Mouse (Mus musculus): ENCODE measurements around the gene Elp4.

Elp4 gene

DNA sequence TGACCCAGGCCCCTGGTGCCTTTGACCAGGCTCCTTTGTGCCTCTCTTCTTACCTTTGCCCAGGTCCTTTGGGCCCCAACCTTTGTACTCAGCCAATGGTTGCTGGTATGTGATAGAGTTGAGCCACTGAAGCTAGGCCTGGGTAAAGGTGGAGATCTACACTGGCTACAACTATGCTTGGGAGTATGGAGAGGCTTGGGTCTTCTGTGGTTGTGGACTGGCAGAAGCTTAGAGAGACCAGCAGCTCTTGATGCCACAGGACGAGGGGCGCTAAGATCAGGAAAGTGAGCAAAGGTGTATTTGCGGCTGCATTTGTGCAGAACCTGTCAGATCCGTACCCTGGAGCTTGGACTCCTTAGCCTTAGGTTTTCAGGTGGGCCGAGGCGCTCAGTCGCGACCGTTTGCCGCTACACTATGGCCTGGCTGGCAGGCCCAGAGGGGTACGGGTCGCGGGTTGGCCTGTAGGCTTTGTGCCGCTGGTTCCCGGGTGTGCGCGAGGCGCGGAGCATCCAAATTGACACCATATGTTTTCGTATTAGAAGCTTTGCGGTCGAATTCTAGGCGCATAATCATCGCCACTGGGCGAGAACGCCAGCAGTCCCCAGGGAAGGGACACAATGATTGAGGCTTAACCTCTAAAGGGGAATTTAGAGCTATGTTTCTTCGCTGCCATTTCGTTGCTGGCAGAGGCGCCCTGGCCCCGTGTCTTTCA lies 223.2 kb downstream of the Elp4 start:
- peak in 1 of 2 experiments; percentile 17 for DNase-seq

DNA sequence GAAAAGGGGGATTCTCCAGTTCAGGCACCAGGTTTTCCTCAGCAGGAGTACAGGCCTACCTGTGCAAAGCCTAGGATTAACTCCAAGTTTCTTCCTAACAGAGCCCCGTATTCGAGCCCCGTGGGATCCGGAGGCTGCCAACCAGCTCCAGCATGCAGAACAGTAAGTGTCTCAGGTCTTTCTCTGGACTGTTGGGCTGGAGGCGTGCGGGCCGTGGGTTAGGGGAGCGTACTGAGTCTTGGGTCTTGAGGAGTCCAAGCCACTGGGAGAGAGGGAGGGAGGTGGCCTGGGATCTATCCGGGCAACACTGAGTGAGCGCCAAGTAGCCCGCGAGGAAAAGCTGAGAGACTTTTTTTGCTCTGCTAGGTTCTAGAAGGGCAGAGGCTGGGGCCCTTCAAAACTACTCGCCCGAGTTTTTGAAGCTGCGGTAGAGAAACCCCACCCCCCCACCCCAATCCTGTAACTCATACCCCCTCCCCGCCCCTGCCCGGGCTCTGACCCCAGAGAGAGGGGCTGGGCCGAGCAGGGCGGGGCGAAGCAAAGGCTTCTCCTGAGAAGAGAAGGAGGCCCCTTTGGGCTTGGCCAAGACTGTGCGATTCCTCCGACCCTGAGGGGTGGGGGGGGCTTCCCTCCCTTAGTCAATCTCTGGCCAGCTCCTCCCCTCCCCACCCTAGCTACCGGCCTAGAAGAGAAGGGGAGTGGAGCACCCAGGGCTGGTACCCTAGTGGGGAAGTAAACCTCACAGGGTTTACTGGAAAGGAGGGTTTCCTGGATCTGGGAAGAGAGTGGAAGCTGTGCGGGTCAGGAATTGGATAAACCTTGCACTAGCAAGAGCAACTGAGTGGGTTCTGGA lies 224.0 kb downstream of the Elp4 start:
- peak in 1 of 2 experiments; percentile 21 for DNase-seq

DNA sequence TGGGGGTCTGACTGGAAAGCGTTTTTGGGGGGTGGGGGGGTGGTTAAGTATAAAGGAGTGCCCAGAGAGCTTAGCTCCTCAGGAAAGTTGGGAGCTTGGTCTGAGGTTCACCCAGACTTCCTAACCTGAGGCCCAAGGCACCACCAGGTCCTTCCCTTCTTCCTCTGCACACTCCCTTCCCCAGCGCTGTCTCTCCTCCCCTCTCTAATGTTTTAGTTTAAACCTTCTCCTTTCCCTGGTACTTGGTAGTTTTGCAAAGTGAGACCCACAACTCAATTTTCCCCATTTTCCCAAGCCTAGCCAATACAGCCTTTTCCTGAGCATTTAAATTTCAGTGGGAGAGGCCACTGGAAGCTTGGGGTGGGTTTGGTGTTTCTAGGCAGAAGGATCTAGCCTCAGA lies 225.0 kb downstream of the Elp4 start:
- no peak for DNase-seq

DNA sequence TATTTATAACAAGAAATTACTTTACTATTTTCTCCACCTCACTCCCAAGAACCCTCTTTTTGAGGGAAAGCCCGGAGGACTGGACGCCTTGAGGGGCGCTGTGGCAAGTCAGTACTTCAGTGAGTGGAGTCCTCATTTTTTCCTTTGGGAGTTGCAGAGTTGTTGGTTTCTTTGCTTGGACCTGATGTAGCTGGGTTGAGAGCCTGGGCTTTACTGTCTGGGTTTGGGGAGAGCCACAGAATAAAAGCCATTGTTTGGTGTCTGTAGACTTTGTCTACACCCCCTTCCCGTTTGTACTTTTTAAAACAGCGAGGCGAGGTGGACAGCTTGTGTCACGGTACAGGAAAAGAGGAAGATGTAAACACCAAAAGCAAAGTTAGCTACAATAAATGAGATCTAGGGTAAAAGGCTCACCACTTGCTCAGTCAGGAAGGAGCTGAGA lies 225.5 kb downstream of the Elp4 start:
- DNase-seq: no peak

DNA sequence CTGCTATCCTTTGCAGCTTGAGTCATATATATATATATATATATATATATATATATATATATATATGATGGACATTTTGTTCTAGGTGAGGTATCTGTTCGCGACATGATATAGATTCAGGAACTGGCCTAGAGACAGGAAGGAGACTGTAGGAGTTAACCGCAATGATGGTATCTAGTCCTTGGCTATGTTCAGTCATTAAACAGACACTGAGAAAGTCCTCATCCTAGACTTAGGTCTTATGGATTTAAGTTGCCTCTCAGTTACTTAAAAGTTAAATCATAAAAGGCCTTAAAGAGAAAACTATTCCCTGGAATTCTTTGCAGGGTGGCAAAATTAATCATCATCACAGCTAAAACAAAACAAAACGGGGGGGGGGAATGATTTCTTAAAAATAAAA lies 226.1 kb downstream of the Elp4 start:
- no peak for DNase-seq

DNA sequence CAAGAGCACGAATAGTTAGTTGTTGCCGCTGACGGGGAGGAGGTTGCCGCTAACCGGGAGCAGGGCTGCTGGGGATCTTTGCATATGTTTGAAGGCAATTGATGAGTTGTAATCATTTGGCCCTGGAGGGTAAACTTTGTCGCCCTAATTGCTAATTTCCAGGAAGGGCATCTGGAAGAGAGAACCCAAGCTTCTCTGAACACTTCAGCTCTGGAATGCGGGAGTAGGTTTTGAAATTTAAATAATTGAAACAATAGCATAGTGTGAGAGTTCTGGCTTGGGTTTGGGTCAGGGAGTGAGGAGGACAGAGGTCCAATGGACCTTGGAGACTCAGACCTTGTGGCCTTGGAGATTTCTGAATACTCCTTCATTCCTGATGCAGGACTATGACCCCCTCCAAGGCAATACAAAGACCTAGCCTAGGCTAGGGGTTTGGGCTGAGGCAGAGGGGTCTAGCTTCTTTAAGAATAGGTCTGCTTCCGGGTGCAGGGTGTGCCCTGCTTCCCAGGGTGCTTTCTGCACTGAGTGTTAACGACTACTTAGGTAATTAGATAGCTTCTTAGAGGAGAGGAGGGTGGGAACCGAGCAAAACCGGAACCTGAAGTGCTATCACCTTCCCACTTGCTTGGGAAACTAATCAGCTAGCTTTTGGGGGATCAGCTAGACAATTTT lies 226.8 kb downstream of the Elp4 start:
- DNase-seq: no peak

DNA sequence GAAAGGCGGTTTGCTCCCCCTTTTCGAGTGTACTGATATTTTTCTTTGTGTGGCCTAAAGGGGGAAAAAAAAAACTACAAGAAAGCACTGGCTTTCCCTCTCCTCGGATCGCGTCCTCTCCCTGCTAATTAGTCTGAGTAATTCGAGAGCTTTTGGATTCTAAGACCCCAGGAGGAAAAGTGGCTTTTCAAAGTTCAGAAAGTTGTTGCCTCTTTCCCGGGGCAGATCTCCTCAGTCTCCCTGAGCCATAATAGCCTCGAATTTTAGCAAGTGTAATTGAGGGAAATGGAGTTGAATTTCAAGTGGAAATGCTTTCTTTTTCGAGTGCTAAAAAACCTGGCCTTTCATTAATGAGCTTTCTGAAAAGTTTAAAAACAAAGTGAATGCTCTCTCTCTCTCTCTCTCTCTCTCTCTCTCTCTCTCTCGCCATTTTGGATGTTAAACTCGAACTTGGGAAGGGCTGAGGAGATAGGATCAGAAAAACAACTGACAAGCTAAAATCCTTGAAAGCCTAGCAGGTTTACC lies 227.4 kb downstream of the Elp4 start:
- DNase-seq: no peak

DNA sequence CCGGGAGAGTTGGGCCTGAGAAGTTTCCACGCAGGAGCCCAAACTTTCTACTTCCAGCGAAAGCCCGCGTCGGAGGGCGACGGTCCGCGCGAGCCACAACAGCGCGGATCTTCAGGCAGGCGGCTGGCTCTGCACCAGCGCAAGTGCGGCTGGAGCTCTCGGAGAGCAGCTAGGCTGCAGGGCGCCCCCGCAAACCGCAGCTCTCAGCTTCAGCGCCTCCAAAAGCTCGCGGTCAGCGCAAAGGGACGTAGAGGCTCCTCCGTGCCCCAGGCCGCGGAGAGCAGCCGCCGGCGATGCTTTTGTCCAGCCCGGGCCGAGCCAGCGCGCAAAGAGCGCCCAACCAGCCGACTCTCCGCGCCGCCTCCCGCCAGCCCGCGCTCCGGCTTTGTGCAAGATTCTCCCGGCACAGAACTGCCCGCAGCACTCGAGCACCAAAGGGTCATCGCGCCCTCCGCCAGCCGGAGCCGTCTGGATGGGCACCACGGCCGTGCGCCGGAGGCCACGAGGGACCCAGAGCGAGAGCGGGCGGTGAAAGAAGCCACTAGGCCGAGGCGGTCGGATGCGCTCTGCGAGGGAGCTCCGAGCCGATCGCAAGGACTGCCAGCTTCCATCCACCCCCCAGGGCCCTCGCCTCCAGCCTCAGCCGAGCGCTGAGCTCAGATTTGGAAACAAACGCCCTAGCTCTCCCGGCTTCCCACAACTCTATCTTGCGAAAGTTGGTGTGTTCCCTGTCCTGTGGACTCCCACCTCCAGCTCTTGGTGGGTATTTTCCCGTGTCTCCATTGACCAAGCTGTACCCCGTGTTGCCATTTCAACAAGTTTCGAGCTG lies 228.1 kb downstream of the Elp4 start:
- peak; percentile 71 to 79 for DNase-seq

DNA sequence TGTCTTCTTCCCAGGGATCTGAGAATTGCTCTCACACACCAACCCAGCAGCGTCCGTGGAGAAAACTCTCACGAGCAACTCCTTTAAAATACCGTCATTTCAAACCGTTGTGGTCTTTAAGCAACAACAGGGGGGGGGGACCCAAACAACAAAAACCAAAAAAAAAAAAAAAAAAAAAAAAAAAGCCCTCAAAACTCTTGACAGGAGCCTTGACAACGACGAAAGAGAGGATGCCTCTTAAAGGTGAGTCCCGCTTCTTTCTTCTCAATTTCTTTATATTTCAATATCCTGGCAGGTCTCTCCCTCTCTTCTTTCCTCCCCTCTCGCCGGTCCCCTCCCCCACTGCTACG lies 228.7 kb downstream of the Elp4 start:
- no peak for DNase-seq

DNA sequence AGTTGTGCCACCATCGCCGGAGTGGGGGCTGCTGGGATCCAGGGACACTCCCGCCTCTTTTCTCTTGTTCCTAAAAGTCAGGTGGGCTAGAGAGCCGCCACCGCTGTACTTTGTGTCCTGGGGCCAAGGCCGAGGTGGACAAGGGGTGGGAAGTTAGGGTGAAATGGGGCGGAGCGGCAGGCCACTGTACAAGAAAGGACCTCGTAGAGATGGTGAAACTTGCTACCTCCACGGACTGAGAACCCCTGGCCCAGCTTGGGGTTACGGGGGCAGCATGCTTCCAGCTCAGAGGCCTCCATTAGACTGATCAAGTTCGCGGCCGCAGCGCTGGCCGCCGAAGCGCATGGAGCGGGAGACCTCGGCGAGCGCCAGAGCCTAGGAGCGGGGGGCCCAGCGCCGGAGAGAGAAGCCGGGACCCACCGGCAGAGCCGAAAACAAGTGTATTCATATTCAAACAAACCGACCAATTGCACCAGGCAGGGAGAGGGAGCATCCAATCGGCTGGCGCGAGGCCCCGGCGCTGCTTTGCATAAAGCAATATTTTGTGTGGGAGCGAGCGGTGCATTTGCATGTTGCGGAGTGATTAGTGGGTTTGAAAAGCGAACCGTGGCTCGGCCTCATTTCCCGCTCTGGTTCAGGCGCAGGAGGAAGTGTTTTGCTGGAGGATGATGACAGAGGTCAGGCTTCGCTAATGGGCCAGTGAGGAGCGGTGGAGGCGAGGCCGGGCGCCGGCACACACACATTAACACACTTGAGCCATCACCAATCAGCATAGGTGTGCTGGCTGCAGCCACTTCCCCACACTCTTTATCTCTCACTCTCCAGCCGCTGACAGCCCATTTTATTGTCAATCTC lies 229.3 kb downstream of the Elp4 start:
- peak; percentile 69 to 77 for DNase-seq

DNA sequence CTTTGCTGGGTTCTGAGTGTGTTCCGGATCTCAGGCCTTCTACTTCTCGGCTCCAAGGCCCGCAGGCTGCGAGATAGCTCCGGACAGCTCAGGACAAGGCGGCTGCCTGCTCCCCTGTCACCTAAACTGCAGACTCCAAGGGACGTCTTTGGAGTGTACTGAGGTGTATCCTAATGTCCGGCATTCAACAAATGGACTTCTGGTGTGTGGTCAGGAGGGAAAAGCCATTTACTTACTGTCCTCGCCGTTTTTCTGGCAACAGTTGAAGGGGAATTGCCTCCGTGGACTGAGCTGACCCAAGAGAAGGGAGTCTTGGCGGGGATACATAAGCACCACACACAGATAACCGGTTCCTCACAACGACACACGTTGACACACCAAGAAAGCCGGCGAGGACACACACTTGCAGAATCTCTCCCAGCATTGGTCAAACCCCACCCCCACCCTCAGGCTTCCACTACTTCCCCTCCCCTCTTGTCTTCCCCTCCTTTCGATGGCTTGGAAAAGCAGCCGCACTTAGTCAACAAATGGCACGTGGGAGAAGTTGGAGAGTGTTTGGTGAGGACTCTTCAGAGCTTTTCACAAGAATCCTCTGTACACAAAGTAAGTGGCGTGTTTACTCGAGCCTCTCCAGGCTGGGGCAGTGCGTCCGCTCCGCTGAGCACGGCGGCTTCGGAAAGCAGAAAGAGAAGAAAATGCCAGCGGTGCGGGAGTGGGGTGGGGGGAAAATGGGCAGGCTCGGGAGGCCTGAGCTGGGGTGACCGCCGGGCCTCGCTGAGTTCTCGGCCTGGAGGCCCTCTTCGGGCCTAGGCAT lies 230.1 kb downstream of the Elp4 start:
- peak in 1 of 2 experiments; percentile 39 for DNase-seq

DNA sequence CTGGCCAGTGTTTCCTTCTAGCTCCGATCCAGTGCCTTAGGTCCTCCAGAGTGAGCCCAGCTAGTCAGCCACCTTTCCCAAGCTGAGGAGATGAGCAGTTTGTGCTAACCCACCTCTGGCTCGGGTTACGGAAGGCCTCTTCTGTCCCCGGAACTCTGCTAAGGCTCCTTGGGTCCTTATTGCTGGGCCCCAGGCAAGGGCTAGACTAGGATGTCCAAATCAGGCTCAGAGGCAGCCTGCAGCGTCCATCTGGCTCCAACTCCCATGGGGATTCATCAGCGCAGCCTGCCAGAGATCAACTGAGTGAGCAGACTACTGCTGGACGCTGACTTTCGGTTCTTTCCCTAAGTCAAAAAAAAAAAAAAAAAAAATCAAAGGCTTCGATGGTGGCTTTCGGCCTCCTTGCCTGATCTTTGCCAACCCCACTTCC lies 230.7 kb downstream of the Elp4 start:
- peak; percentile 58 to 69 for DNase-seq

DNA sequence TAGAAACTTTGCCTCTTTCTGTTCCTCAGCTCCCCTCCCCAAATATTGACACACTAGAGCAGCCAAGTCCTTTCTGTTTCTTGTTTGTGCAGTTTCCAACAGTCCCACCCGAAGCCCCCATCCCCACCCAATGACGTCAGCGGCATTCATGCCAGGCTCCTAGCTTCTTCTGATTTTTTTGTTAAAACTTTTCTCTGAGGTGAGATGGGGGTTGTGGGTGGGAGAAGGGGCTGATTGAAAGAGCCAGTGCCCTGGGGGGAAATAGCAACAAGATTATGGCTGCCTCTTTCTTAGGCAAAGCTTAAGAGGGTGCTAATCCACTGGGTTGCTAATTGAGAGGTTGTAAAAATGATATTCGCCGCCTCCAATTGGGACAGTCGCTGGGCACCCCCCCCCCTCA lies 231.3 kb downstream of the Elp4 start:
- no peak for DNase-seq

DNA sequence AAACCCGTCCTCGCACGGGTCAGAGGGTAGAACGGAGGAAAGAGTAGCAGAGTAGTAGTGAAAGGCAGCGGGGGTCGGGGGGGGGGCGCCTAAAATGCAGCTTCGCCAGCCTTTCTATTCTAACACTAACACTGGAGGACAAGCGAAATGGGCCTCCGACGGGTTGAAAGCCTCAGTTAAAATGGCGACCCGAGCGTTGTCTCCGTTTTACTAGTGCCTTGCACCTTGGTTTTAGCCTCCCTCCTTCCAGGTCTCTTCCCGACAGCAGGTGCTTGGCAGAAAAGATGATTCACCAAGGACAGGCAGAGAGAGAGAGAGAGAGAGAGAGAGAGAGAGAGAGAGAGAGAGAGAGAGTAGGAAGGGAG lies 231.8 kb downstream of the Elp4 start:
- no peak for DNase-seq

DNA sequence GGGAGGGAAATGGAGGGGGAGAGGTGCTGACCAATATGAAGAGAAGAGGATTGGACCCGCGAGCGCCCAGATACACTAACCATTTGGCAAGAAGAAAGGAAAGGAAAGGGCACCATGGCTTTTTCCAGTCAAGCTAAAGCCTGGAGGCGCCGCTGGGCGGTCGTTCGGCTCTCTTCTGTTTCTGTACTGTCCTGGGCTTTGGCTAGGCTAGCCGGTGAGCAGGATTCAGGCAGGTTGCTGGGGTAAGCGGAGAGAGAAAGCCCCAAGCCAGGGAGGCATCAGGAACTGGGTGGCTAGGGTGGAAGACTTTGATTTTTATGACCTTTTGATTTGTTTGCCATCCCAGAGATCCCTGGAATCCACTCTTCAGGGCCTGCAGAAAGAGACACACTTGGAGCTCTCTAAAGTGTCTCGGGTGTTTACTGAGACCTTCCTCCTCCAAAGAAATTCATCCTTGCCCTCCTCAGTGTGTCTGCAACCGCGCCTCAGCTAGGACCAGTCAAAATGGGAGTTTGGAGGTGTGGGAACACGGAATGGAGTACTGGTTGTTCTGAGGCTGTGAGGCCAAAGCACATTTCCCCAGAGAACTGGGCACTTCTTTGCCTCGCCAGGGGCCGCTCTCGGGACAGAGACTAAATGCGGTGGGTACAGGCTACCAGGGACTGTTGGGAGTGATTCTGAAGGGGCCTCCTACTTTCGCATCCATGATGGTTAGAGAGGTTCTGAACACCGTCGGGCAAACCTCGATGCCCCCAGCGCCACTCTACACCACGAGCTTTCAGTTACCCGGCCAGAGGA lies 232.4 kb downstream of the Elp4 start:
- peak in 1 of 2 experiments; percentile 54 for DNase-seq

DNA sequence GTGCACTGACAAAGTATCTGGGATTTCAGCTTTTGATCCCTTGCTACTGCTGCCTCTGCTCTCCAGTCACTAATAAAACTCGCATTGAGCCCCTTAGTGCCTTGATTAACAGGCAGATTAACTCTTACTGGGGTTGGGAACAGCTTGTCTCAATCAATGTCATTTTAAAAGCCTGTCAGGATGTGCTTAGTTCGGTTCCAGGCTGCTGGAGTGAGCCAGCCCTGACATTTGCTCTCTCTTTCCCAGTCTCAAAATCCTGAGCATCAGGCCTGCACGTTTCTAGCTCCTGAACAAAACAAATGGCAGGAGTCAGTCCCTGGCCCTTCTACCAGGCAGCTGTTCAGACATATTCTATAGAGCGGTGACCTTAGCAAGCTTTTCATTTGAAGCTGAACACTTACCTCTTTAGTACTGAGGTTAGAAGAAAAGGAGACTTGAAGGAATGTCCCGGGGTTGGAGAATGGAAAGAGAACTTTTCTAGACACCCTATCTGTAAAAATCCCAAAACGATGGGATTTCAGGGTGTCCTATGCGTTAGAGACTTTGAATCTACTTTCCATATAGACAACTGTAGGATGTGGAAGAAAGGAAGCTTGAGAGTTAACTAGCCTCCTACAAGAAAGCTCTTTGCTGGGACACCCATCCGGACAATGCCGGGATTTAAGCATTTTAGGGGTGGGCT lies 233.1 kb downstream of the Elp4 start:
- no peak for DNase-seq

DNA sequence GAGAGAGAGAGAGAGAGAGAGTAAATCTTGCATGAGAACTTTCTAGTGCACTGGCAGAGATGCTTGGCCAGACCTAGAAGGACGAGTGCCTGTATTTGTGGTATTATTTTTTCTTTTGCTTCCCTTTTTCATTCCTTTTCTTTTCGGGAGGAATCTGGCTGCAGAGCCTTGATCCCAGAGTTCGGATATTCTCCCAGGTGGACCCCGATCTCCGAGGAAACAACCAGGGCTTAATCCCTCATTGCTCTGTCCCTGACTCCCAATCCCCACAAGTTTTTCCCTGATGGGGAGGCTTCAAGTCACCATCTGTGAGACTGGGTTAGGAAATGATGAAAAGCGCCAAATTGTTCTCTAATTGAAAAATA lies 233.7 kb downstream of the Elp4 start:
- DNase-seq: no peak

DNA sequence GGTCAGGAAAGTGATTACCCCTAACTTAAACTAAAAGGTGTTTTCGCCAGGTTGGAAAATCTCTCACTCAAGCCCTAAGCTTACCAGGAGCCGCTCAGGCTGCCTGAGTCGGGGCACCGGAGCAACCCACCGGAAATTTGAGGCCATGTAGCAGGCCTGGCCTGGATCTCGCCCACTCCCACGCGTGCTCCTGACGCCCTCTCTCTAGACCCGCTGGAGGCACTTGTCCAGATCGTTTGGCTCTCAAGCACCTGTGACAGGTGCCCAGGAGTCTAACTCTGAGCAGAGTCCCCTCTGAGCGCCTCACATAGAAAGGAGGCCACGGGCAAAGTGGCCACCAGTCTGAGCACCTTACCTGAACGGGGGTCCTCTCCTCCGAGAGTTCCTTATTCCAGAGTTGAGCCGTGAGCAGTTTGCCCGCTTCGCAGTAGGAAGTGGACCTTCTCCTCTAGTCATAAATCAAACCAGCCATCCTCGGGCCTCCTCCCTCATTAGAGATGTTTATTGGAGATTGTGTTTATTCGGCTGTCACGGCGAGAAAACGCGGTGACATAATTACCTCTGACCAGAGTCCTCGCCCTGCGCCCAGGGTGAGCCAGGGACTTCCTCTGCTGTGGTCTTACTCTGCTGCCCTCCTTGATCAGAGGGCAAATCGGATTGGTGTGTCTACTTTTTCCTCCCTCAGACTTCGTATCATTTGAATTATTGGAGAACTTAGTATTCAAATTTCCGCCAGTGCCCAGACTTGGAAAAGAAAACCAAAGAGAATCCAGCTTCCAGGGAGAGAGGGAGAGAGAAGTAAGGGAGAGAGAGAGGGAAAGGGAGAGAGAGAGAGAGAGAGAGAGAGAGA lies 234.3 kb downstream of the Elp4 start:
- DNase-seq: no peak
